In genomic region chr10:125623836-125624235, GRCm38 (mm10) we compare ENCODE assay signal across 23 mouse cellular contexts.
DNase-seq lines count a peak whose midpoint lies in the region; ATAC-seq and TF ChIP-seq lines count a peak whose summit lies in the region.
"Had no signal": no experiment of that assay in that cellular context is flagged by ENCODE, and none has a peak within 500 bp of the region (broad histone marks: within the 10 kb centered on the region; RNA-seq: fewer than 3 reads in every experiment).

No protein-coding gene starts in this region.

- H3K36me3 ChIP-seq in hindbrain, embryonic 15.5 days = no peaks in the 10 kb centered on the region
- H3K36me3 ChIP-seq in hindbrain, embryonic 16.5 days (ENCODE audit: control insufficient read depth, insufficient read depth, low read length) = no peaks in the 10 kb centered on the region
- H3K36me3 ChIP-seq in forebrain, embryonic 10.5 days (replicated peaks) = no peaks in the 10 kb centered on the region
- no peaks in the 10 kb centered on the region for H3K36me3 ChIP-seq in forebrain, postnatal 0 days (ENCODE audit: insufficient read depth)
- H3K36me3 ChIP-seq: heart, embryonic 13.5 days; limb, embryonic 10.5 days; stomach, embryonic 15.5 days had no signal

- peaks cover 5% of the 10 kb centered on the region for H3K4me1 ChIP-seq in hindbrain, embryonic 15.5 days (replicated peaks)
- H3K4me1 ChIP-seq in hindbrain, embryonic 16.5 days (ENCODE audit: control insufficient read depth, insufficient read depth, low read depth, low read length) = no peaks in the 10 kb centered on the region
- H3K4me1 ChIP-seq in forebrain, embryonic 10.5 days = peaks cover 29% of the 10 kb centered on the region
- no peaks in the 10 kb centered on the region for H3K4me1 ChIP-seq in forebrain, postnatal 0 days (ENCODE audit: insufficient read depth)
- H3K4me1 ChIP-seq: heart, embryonic 13.5 days; megakaryocyte, embryonic 14.5 days; stomach, embryonic 15.5 days had no signal

- TF ChIP-seq CTCF in forebrain, postnatal 0 days (IDR thresholded peaks at IDR 0.05; ENCODE audit: low read depth) = no peak

- 0 out of 2 replicates have a peak overlapping the region, but pooled peaks have one; percentile 4 for H3K4me2 ChIP-seq in hindbrain, embryonic 15.5 days
- no peak overlapping the region for H3K4me2 ChIP-seq in hindbrain, embryonic 16.5 days (ENCODE audit: low read length)
- H3K4me2 ChIP-seq in forebrain, postnatal 0 days (ENCODE audit: low read depth) = no peak overlapping the region
- H3K4me2 ChIP-seq: heart, embryonic 13.5 days; stomach, embryonic 15.5 days had no signal

- 11% methylated on average over 7 of the region's 7 CpGs for WGBS in hindbrain, embryonic 15.5 days
- 17% methylated on average over 7 of the region's 7 CpGs for WGBS in hindbrain, embryonic 16.5 days
- 8% methylated on average over 7 of the region's 7 CpGs for WGBS in forebrain, embryonic 10.5 days
- 7% methylated on average over 7 of the region's 7 CpGs for WGBS in forebrain, postnatal 0 days

- H3K4me3 ChIP-seq in hindbrain, embryonic 15.5 days = no peak overlapping the region
- no peak overlapping the region for H3K4me3 ChIP-seq in hindbrain, embryonic 16.5 days (ENCODE audit: low read length)
- H3K4me3 ChIP-seq in forebrain, embryonic 10.5 days = no peak overlapping the region
- no peak overlapping the region for H3K4me3 ChIP-seq in forebrain, postnatal 0 days (ENCODE audit: low read depth, low read length)
- H3K4me3 ChIP-seq: heart, embryonic 13.5 days; left cerebral cortex, adult 2 months; limb, embryonic 10.5 days; megakaryocyte, embryonic 14.5 days; myocyte; stomach, embryonic 15.5 days had no signal

- peak; percentile 42 for DNase-seq in embryo, embryonic 10.5 days (ENCODE audit: low spot score)
- peak; percentile 34 for DNase-seq in forebrain, embryonic 10.5 days (ENCODE audit: extremely low spot score, low spot score)
- no peak for DNase-seq in forebrain, postnatal 0 days
- no peak for DNase-seq in adrenal gland, adult (ENCODE audit: inconsistent age in 2 of 2, low spot score in 1 of 2)
- no peak for DNase-seq in adrenal gland, adult 8-10 months
- DNase-seq: adrenal gland, adult 2 months; cerebellum, adult 9-11 months; heart, adult 11 months; kidney, adult 8-10 months; kidney, postnatal 25 days; layer of hippocampus, adult 9-11 months; lung, adult 2 months; thymus, adult 18-20 months; thymus, postnatal 4 days had no signal

- no peak overlapping the region for H3K27ac ChIP-seq in hindbrain, embryonic 15.5 days (replicated peaks)
- no peak overlapping the region for H3K27ac ChIP-seq in hindbrain, embryonic 16.5 days (ENCODE audit: low read depth, low read length)
- H3K27ac ChIP-seq in forebrain, embryonic 10.5 days = 0 out of 2 replicates have a peak overlapping the region, but pooled peaks have one; percentile 44
- H3K27ac ChIP-seq in forebrain, postnatal 0 days (ENCODE audit: low read depth, low read length) = no peak overlapping the region
- H3K27ac ChIP-seq: heart, embryonic 13.5 days; left cerebral cortex, adult 2 months; limb, embryonic 10.5 days; stomach, embryonic 15.5 days had no signal

- H3K27me3 ChIP-seq in hindbrain, embryonic 15.5 days = no peaks in the 10 kb centered on the region
- no peaks in the 10 kb centered on the region for H3K27me3 ChIP-seq in hindbrain, embryonic 16.5 days (replicated peaks; ENCODE audit: control insufficient read depth, insufficient read depth, low read length)
- H3K27me3 ChIP-seq in forebrain, embryonic 10.5 days (ENCODE audit: poor library complexity, severe bottlenecking) = peaks cover 10% of the 10 kb centered on the region; the same call in 1 of the 2 replicates
- no peaks in the 10 kb centered on the region for H3K27me3 ChIP-seq in forebrain, postnatal 0 days (ENCODE audit: insufficient read depth, low read length)
- H3K27me3 ChIP-seq: CH12.LX; heart, embryonic 13.5 days; megakaryocyte, embryonic 14.5 days; stomach, embryonic 15.5 days had no signal

- H3K9me3 ChIP-seq in hindbrain, embryonic 15.5 days = no peaks in the 10 kb centered on the region
- no peaks in the 10 kb centered on the region for H3K9me3 ChIP-seq in hindbrain, embryonic 16.5 days (ENCODE audit: control insufficient read depth, low read length)
- H3K9me3 ChIP-seq in forebrain, embryonic 10.5 days = no peaks in the 10 kb centered on the region
- no peaks in the 10 kb centered on the region for H3K9me3 ChIP-seq in forebrain, postnatal 0 days (ENCODE audit: low read length)
- H3K9me3 ChIP-seq: heart, embryonic 13.5 days; limb, embryonic 10.5 days; stomach, embryonic 15.5 days had no signal

- H3K9ac ChIP-seq in hindbrain, embryonic 15.5 days = no peak overlapping the region
- H3K9ac ChIP-seq in hindbrain, embryonic 16.5 days (ENCODE audit: low read depth, low read length) = no peak overlapping the region
- no peak overlapping the region for H3K9ac ChIP-seq in forebrain, postnatal 0 days
- H3K9ac ChIP-seq: heart, embryonic 13.5 days; stomach, embryonic 15.5 days had no signal

- no peak for ATAC-seq in hindbrain, embryonic 15.5 days (ENCODE audit: low FRiP score, low read depth)
- ATAC-seq in hindbrain, embryonic 16.5 days = no peak
- peak; percentile 38; the same call in 1 of the 2 replicates for ATAC-seq in forebrain, postnatal 0 days

Comparison
In these comparisons a context has a peak if more than half of its experiments do, and no peak if none do; other contexts are left out.
1. DNase-seq: peak in embryo, embryonic 10.5 days (single experiment) and forebrain, embryonic 10.5 days (single experiment); none in forebrain, postnatal 0 days (single experiment), adrenal gland, adult (0 of 2) and adrenal gland, adult 8-10 months (single experiment).